Mouse (Mus musculus) spleen, adult 2 months (tissue): ENCODE measurements around the gene Ppp4r2.

ENCODE experiments used
- CTCF ChIP-seq: fragments of 200-500 bp; IDR thresholded peaks from 2 replicates; pipeline ENCODE4 v1.5.1; 2011; ENCODE audit warnings: mild to moderate bottlenecking, inconsistent platforms; ENCODE audit not compliant: insufficient read depth, insufficient read length, insufficient replicate concordance; ENCODE audit errors: extremely low read depth
- POLR2A ChIP-seq: fragments of 200-500 bp; IDR thresholded peaks from 2 replicates; pipeline ENCODE4 v1.6.1; 2011; ENCODE audit warnings: low read depth, low read length, inconsistent platforms

GRCm38 (mm10) chr6:100807187-100807586, 26.2 kb upstream of the Ppp4r2 start:
- no peak for TF ChIP-seq POLR2A
- TF ChIP-seq CTCF = no peak
